Mouse (Mus musculus): ENCODE measurements at regions not wholly inside any gene's neighbourhood (a gene's known extent, or its start where the extent isn't known, plus 50 kb on each side); places are given as distances from the start of the nearest gene placed in this dataset.

DNA sequence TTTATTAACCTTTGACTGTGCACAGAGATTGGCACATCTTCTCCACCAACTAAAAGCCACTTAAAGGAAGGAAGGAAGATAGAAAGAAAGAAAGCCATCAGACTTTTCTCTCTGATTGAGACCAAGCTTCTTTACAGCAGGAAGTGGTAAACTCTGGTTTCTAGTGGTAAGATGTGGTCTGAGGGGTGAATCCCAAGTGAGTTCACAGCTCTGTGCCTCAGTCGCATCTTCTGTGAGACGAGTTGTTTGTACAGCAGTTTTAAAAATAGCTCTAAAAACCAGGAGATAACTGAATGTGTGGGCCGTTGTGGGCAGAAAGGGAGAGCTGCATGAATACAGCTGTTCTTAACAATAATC, 224.8 kb upstream of the Serp2 start:
- no peak overlapping the region for H3K27ac ChIP-seq (ENCODE audit: insufficient read depth, low read length)
- no peaks in the 10 kb centered on the region for H3K9me3 ChIP-seq (replicated peaks; ENCODE audit: control insufficient read depth, insufficient read depth, low read length, poor library complexity, severe bottlenecking)
- no peaks in the 10 kb centered on the region for H3K27me3 ChIP-seq (ENCODE audit: control insufficient read depth, insufficient read depth, low read length, poor library complexity, severe bottlenecking)
- H3K9ac ChIP-seq (ENCODE audit: low read depth, poor library complexity, severe bottlenecking), result no peak overlapping the region
- H3K36me3 ChIP-seq (ENCODE audit: control insufficient read depth, insufficient read depth, low read length, poor library complexity, severe bottlenecking), result no peaks in the 10 kb centered on the region
- no peaks in the 10 kb centered on the region for H3K4me1 ChIP-seq (ENCODE audit: control insufficient read depth, insufficient read depth, low read length)
- TF ChIP-seq EP300 (IDR thresholded peaks at IDR 0.05; ENCODE audit: insufficient read depth, low read depth, low read length), result no peak
- no peak overlapping the region for H3K4me3 ChIP-seq (ENCODE audit: low read depth, low read length)

DNA sequence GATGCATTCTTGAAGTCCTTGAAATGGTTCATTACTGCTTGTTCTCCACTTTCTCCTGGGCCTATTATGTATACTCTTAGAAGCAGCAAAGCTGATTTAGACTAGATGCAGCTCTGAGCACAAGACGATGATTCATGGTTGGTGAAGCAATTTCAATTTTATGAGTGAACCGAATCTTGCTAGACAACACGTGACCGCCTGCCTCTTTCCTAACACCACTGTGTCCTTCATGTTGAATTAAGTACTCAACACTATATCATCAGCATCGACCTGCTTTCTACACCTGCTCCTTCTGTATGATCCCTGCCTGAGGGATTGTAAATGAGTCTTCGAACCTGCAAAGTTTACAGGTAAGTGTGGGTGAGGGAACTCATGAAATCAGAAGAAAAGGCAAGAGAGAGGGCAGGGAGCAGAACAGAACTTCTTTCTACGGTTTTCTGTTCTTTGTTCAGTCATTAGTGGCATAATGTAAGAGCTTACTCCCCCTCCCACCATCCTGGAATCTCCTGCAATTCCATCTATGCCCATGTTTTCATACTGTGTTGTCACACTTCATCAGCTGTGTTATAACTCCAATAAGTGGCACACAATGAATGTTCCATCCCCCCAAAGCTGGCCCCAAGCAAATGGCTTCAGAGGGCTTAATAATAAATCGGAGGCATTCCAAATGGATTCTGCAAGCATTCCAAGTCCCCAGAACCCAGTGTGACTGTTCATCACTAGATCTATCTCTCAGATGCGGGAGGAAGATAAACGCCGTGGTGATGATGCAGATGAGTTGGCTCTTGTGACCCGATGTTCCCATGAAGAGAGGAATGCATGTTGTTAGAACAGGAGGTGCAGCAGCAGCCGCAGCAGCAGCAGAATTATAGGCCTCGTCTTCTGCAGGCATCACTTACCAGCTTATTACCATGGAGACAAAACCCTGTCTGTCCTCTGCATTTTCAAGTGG, 224.2 kb upstream of the Serp2 start:
- no peak overlapping the region for H3K4me3 ChIP-seq (ENCODE audit: low read depth, low read length)
- H3K27ac ChIP-seq (ENCODE audit: insufficient read depth, low read length), result no peak overlapping the region
- no peak overlapping the region for H3K9ac ChIP-seq (ENCODE audit: low read depth, poor library complexity, severe bottlenecking)
- H3K27me3 ChIP-seq (ENCODE audit: control insufficient read depth, insufficient read depth, low read length, poor library complexity, severe bottlenecking), result no peaks in the 10 kb centered on the region
- TF ChIP-seq CTCF (IDR thresholded peaks at IDR 0.05; ENCODE audit: low read depth, low read length) (no peak), POLR2A (IDR thresholded peaks at IDR 0.05; ENCODE audit: insufficient read depth, low read length) (no peak), EP300 (IDR thresholded peaks at IDR 0.05; ENCODE audit: insufficient read depth, low read depth, low read length) (no peak)
- H3K9me3 ChIP-seq (replicated peaks; ENCODE audit: control insufficient read depth, insufficient read depth, low read length, poor library complexity, severe bottlenecking), result no peaks in the 10 kb centered on the region
- no peaks in the 10 kb centered on the region for H3K4me1 ChIP-seq (ENCODE audit: control insufficient read depth, insufficient read depth, low read length)
- H3K36me3 ChIP-seq (ENCODE audit: control insufficient read depth, insufficient read depth, low read length, poor library complexity, severe bottlenecking), result no peaks in the 10 kb centered on the region

DNA sequence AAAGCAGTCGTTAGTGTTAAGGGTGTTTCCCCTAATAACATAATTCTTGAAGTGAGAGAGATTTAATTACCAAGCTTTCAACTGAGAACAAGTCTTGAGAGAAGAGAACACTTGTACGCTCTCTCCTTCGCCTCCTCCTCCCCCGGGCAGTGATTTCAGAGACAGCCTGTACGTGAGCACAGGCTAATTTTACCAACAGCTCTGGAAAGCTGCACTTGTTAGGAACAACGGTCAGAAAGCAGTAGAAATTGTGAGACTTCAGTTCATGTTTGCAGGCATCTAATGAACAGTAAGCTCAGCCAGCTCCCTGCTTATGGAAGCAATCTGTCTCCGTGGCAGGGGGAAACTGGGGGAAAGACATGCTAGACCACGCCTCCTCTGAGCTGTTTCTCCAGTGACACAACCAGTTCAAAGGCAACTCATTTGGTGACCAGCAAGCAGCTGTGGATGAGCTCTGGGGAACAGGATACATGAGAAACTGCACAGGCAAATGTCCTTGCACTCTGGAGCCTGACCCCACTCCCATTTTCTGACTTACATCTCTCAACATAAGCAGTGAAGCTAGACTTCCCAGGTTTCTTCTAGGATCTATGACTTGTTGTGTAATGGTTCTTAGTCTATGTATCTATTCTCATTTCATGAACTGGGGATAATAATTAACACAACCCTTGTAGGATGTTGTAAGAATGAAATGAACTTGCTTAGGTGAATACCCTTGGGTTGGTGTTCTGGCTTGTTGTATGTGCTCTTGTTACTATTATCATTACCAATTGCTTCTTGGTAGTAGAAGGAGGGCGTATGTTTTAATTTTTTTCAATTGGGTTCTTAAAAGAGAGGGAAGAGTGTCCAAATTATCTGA, 222.1 kb upstream of the Serp2 start:
- H3K4me3 ChIP-seq (ENCODE audit: low read depth, low read length), result no peak overlapping the region
- H3K36me3 ChIP-seq (ENCODE audit: control insufficient read depth, insufficient read depth, low read length, poor library complexity, severe bottlenecking), result no peaks in the 10 kb centered on the region
- TF ChIP-seq POLR2A (IDR thresholded peaks at IDR 0.05; ENCODE audit: insufficient read depth, low read length) (no peak), CTCF (IDR thresholded peaks at IDR 0.05; ENCODE audit: low read depth, low read length) (no peak), EP300 (IDR thresholded peaks at IDR 0.05; ENCODE audit: insufficient read depth, low read depth, low read length) (no peak)
- no peak overlapping the region for H3K27ac ChIP-seq (ENCODE audit: insufficient read depth, low read length)
- no peaks in the 10 kb centered on the region for H3K27me3 ChIP-seq (ENCODE audit: control insufficient read depth, insufficient read depth, low read length, poor library complexity, severe bottlenecking)
- no peak overlapping the region for H3K9ac ChIP-seq (ENCODE audit: low read depth, poor library complexity, severe bottlenecking)
- H3K4me1 ChIP-seq (ENCODE audit: control insufficient read depth, insufficient read depth, low read length), result no peaks in the 10 kb centered on the region
- H3K9me3 ChIP-seq (replicated peaks; ENCODE audit: control insufficient read depth, insufficient read depth, low read length, poor library complexity, severe bottlenecking), result no peaks in the 10 kb centered on the region

DNA sequence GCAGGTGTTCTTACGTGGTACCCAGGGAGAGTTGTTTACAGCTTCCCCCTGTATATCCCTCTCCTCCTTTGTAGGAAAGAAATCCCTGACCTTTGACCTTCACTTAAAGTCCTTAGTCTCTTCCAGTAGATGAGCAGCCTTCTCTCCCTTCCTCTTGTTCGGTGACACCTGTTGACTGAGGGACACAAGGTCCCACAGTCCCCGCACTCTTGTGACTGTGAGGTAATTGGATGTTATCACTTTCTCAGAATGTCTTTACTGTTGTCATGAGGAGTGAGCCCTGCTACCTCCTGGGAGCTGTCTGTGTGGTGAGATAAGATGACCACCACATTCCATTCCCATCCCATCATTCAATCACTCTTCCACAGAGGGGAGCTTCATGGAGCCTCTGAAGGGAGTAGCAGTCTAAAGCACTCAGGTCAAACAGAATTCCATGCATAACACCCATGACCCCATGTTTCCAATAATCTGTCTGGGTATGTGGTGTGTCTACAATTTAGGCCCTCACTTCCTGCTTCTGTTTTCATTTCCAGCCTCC, 218.8 kb upstream of the Serp2 start:
- no peaks in the 10 kb centered on the region for H3K36me3 ChIP-seq (ENCODE audit: control insufficient read depth, insufficient read depth, low read length, poor library complexity, severe bottlenecking)
- H3K9ac ChIP-seq (ENCODE audit: low read depth, poor library complexity, severe bottlenecking), result no peak overlapping the region
- TF ChIP-seq EP300 (IDR thresholded peaks at IDR 0.05; ENCODE audit: insufficient read depth, low read depth, low read length) (no peak), CTCF (IDR thresholded peaks at IDR 0.05; ENCODE audit: low read depth, low read length) (no peak), POLR2A (IDR thresholded peaks at IDR 0.05; ENCODE audit: insufficient read depth, low read length) (no peak)
- H3K4me3 ChIP-seq (ENCODE audit: low read depth, low read length), result no peak overlapping the region
- H3K4me1 ChIP-seq (ENCODE audit: control insufficient read depth, insufficient read depth, low read length), result no peaks in the 10 kb centered on the region
- H3K27me3 ChIP-seq (ENCODE audit: control insufficient read depth, insufficient read depth, low read length, poor library complexity, severe bottlenecking), result no peaks in the 10 kb centered on the region
- H3K9me3 ChIP-seq (replicated peaks; ENCODE audit: control insufficient read depth, insufficient read depth, low read length, poor library complexity, severe bottlenecking), result no peaks in the 10 kb centered on the region
- H3K27ac ChIP-seq (ENCODE audit: insufficient read depth, low read length), result no peak overlapping the region

DNA sequence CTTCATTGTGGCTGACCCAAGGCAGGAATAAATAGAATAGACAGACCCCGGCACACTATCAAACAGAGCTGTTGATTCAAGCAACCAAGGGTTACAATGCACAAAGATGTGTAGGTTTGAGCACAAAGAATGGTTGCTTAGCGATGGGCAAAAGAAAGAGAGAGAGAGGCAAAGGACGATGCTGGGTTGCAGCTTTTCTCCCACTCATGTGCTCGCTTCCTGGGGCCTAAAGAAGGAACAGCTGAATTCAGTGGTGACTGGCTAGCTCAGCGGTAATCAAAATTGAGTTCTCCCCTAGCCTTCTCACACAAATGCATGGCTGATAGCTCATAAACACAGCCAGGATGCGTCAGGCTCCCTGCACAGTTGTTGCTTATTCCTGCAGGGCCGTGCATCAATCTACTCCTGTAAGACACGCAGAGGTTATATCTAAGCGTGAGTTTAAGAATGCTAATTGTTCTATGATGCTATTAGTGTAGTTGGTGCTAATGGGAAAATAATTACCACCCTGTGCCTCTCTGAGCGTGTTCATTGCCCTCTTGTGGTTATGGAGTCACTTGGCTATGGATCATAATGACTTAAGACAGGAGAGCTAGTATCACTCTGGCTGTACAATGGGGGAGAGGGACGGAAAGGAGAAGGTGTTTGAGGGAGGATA, 216.2 kb upstream of the Serp2 start:
- no peak for TF ChIP-seq CTCF (IDR thresholded peaks at IDR 0.05; ENCODE audit: low read depth, low read length)
- H3K36me3 ChIP-seq (ENCODE audit: control insufficient read depth, insufficient read depth, low read length, poor library complexity, severe bottlenecking), result no peaks in the 10 kb centered on the region
- H3K27me3 ChIP-seq (ENCODE audit: control insufficient read depth, insufficient read depth, low read length, poor library complexity, severe bottlenecking), result no peaks in the 10 kb centered on the region
- H3K9me3 ChIP-seq (replicated peaks; ENCODE audit: control insufficient read depth, insufficient read depth, low read length, poor library complexity, severe bottlenecking), result no peaks in the 10 kb centered on the region
- peaks cover 2% of the 10 kb centered on the region for H3K4me1 ChIP-seq (ENCODE audit: control insufficient read depth, insufficient read depth, low read length)
- H3K4me3 ChIP-seq (ENCODE audit: low read depth, low read length), result no peak overlapping the region
- no peak overlapping the region for H3K27ac ChIP-seq (ENCODE audit: insufficient read depth, low read length)
- H3K9ac ChIP-seq (ENCODE audit: low read depth, poor library complexity, severe bottlenecking), result no peak overlapping the region

Data from ES-Bruce4 (cell line).